Mouse (Mus musculus) kidney, adult 8-10 months (tissue): Measurements from ENCODE around the gene Etv5.
A peak's percentile ranks its signal among the peaks of the same experiment; 100 is the strongest.
"Not testable (repeated sequence)": the region's sequence is repeated elsewhere in the genome, so short reads cannot be mapped to it uniquely, and the experiment has no call there.

ENCODE experiments used
- DNase-seq, 2 experiments: peaks; one replicate each; pipeline ENCODE4 v3.0.0; 2022

The Etv5 gene

GRCm38 (mm10) chr16:22390348-22390897 lies 49.1 kb downstream of the Etv5 start:
- no peak for DNase-seq

GRCm38 (mm10) chr16:22389146-22389911 lies 50.2 kb downstream of the Etv5 start:
- DNase-seq: no peak

GRCm38 (mm10) chr16:22387731-22388130 lies 51.8 kb downstream of the Etv5 start:
- DNase-seq: no peak

GRCm38 (mm10) chr16:22382018-22382417 lies 57.5 kb downstream of the Etv5 start:
- DNase-seq: not testable (repeated sequence)

- peak; percentile 64 to 75 for DNase-seq
Observed at GRCm38 (mm10) chr16:22380981-22381380, 58.5 kb downstream of the Etv5 start.

GRCm38 (mm10) chr16:22379986-22380385 lies 59.5 kb downstream of the Etv5 start:
- no peak for DNase-seq

GRCm38 (mm10) chr16:22379342-22379741 lies 60.2 kb downstream of the Etv5 start:
- no peak for DNase-seq

GRCm38 (mm10) chr16:22377714-22378113 lies 61.8 kb downstream of the Etv5 start:
- no peak for DNase-seq

- DNase-seq: no peak
Observed at GRCm38 (mm10) chr16:22374898-22375297, 64.6 kb downstream of the Etv5 start.

- DNase-seq: peak; percentile 58 to 60
Observed at GRCm38 (mm10) chr16:22372701-22373124, 66.8 kb downstream of the Etv5 start.

- no peak for DNase-seq
Observed at GRCm38 (mm10) chr16:22372225-22372624, 67.3 kb downstream of the Etv5 start.

GRCm38 (mm10) chr16:22367099-22367498 lies 72.4 kb downstream of the Etv5 start:
- no peak for DNase-seq

GRCm38 (mm10) chr16:22366040-22366439 lies 73.5 kb downstream of the Etv5 start:
- no peak for DNase-seq

- DNase-seq: no peak
Observed at GRCm38 (mm10) chr16:22365596-22365995, 73.9 kb downstream of the Etv5 start.

- no peak for DNase-seq
Observed at GRCm38 (mm10) chr16:22358701-22359354, 80.7 kb downstream of the Etv5 start.

- DNase-seq: not testable (repeated sequence)
Observed at GRCm38 (mm10) chr16:22354177-22354576, 85.3 kb downstream of the Etv5 start.

- DNase-seq: no peak
Observed at GRCm38 (mm10) chr16:22353639-22354038, 85.9 kb downstream of the Etv5 start.

- no peak for DNase-seq
Observed at GRCm38 (mm10) chr16:22351194-22351593, 88.3 kb downstream of the Etv5 start.

GRCm38 (mm10) chr16:22349798-22350197 lies 89.7 kb downstream of the Etv5 start:
- no peak for DNase-seq

- no peak for DNase-seq
Observed at GRCm38 (mm10) chr16:22348478-22349270, 90.8 kb downstream of the Etv5 start.

- DNase-seq: no peak
Observed at GRCm38 (mm10) chr16:22348014-22348413, 91.5 kb downstream of the Etv5 start.

- peak in 1 of 2 experiments; percentile 28 for DNase-seq
Observed at GRCm38 (mm10) chr16:22341236-22341671, 98.3 kb downstream of the Etv5 start.

- DNase-seq: peak; percentile 21 to 48
Observed at GRCm38 (mm10) chr16:22335781-22336180, 103.7 kb downstream of the Etv5 start.
